Mouse (Mus musculus) ovary, postnatal 10 days (tissue): Measurements from ENCODE around the gene Nt5dc2.

Source experiments
- DNase-seq: peaks from one replicate; pipeline ENCODE4 v3.0.0; 2022; ENCODE audit warnings: low spot score

The Nt5dc2 gene

GRCm38 (mm10) chr14:31130236-31131220, at the start of gene Nt5dc2:
Nt5dc2 (plus strand) TSS chr14:31131053.
- DNase-seq: peak; percentile 74

GRCm38 (mm10) chr14:31081147-31081546, 49.7 kb upstream of the Nt5dc2 start:
- no peak for DNase-seq

GRCm38 (mm10) chr14:31087433-31087832, 43.4 kb upstream of the Nt5dc2 start:
- DNase-seq: no peak

- DNase-seq: no peak
Measured at GRCm38 (mm10) chr14:31088515-31088914, 42.3 kb upstream of the Nt5dc2 start.

DNA sequence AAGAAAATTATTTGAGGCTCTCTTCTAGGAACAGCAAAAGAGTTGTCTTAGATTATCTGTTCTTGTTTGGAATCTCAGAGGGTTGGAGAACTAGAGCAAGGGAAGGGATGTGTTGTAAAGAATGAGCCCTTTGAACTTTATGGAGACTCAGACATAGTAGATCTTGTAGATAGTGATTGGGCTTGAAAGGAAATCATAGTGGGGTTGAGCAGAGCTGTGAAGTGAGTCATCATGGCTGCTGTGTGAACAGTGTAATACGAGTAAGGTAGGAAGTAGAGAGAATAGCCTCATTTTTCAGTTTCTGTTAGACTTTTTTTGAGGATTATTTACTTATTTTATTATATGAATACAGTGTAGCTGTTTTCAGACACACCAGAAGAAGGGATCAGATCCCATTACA, 40.9 kb upstream of the Nt5dc2 start:
- no peak for DNase-seq

GRCm38 (mm10) chr14:31105156-31105555, 25.7 kb upstream of the Nt5dc2 start:
- DNase-seq: no peak

DNA sequence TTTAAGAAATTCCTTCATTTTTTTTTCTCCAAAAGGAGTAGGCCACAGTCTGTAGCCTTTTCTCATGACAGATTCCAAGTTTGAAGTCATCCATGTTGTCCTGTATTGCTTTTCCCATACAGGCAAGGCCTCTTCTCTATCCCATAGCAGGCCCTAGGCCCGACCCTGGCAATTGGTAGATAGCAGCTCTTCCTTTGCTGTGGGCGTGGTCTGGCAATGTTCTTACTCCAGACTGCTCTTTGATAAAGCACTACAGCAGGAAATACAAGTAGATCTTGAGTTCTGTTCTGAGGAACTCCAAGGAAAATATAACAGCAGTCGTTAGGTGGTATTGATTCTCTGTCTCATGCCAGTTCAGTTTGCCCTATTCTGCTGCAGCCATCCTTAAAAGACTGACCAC, 20.2 kb upstream of the Nt5dc2 start:
- DNase-seq: no peak

GRCm38 (mm10) chr14:31112187-31112586, 18.7 kb upstream of the Nt5dc2 start:
- no peak for DNase-seq

DNA sequence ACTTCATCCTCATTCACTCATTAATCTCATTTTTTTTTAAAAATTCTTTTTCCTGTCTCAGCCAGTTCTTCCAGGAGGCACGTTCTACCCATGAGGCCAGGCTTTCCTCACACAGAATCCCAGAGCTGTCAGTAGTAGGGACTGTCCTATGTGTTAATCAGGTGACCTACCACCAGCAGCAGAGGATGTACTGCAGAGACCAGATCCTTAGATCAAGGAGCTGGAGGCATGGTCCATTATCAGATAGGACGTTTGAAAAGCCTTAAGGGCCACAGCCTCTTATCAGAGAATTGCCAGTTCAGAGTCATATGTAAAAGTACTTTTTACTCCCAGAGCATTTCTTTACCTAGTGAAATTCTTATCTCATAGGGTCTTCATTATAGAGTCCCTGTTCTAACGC, 16.8 kb upstream of the Nt5dc2 start:
- no peak for DNase-seq

- no peak for DNase-seq
Measured at GRCm38 (mm10) chr14:31115522-31115921, 15.3 kb upstream of the Nt5dc2 start.

- DNase-seq: no peak
Measured at GRCm38 (mm10) chr14:31125106-31126075, 5.5 kb upstream of the Nt5dc2 start.

DNA sequence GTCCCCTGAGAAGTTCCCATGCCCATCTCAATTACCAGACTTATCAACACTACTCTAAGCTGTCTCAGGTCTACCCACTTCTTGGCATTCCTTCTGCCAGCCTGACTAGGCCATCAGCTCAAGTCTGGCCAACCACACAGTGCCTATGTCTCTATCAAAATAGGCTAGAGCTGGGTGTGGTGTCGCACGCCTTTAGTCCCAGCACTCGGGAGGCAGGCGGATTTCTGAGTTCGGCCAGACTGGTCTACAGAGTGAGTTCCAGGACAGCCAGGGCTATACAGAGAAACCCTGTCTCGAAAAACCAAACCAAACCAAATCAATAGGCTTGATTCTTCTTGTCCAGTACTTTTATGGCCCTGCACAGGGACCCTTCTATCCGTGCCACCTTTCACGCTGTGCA, 4.0 kb upstream of the Nt5dc2 start:
- DNase-seq: no peak

DNA sequence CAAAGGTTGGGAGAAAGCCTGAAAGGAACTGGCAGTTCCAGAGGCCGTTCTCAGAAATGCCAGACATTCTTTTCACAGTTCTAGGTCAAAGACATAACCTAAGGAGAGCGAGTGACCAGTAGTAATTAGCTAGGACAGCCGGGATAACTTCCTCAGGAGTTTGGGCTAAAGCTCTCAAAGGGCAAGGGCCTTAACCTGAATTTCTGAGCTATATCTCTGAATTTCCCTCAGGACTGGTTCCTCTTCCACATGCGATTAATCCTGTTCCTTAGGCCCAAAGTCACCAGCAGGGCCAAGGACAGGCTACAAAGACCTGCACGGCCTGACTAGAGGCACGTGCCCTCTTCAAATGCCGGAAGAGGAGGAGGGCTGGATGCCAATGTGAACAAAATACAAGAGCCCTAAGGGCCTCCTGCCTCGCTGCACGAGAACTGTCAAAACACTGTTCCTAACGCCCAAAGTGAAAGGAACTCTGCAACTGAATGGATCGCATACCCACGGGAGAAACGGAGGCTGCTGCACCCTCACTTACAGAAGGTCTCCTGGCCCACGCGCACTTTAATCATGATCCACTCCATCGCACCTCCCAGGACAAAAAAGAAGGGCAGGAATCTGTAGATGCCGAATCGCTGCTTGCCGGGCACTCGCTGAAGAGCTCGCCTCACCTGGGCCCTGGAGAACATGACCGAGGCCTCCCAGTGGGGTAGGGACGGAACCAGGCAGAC, 2.6 kb upstream of the Nt5dc2 start:
- DNase-seq: no peak

DNA sequence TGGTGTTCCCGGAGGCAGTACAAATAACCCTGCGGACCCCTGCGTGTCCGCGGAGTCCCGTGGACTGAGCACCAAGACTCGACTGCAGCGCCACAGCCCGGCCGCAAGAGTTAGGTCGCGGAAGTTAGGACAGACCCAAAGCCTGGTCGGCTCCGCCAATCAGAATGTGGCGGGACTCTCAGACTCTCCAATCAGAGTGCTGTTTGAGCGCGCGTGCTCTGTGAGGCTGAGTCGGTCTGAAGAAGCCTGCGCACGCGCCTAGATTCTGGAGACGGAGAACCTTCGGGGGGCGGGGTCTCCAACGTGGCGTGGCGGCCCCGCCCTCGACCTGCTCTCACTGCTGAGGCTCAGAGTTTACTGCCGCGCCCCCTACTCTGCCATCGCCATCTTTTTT, 2.0 kb upstream of the Nt5dc2 start, which contains the start of gene Smim4:
Gene Smim4, minus strand, starts transcription at position 131 of the 394 bp plus-strand sequence.
- peak; percentile 82 for DNase-seq

- DNase-seq: no peak
Measured at GRCm38 (mm10) chr14:31129326-31130235, 1.3 kb upstream of the Nt5dc2 start.

- DNase-seq: no peak
Measured at GRCm38 (mm10) chr14:31131272-31131821, 494 bp downstream of the Nt5dc2 start.

- no peak for DNase-seq
Measured at GRCm38 (mm10) chr14:31132031-31132430, 1.2 kb downstream of the Nt5dc2 start.

GRCm38 (mm10) chr14:31132491-31132975, 1.7 kb downstream of the Nt5dc2 start:
- no peak for DNase-seq

DNA sequence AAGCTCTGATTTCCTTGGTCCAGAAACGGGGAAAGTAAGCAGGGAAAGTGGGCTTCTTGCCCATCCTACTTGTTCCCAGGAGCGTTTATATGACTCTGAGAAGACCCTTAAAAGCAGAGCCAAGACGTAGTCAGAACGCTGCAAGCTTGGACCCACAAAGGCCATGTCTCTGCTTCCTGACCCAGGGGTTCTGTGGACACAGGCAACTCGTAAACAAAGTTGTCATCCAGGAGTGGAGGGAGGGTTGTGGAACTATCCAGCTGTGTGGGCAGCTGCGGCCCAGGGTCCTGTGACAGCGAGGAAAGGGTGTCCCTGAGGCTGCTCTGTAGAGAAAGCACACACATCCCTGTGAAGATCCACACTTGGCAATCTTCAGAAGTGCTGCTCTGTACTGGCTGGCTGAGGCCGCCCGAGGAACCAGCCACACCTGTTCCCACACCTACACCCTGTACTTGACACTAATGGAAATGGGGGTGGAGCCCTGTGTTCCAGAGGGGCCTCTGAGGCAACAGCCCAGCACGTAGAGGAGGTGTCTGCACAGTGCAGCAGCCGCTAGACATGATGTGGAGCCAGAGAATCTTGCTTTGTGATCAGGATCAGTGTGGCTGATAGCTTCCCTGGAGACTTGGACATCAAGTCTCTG, 2.3 kb downstream of the Nt5dc2 start:
- DNase-seq: no peak
